Mouse (Mus musculus): ENCODE data around the gene Cd300lf. TPM values are rescaled to one million over a fixed set of nuclear protein-coding genes. Genes with fewer than 3 reads are reported as not detected.

The Cd300lf gene
- polyA plus RNA-seq, 1 experiment from 2014 or later, result not detected

GRCm38 (mm10) chr11:115081373-115081772 is 52.4 kb downstream of the Cd300lf start:
- WGBS, result 61% methylated on average over 3 of the region's 3 CpGs
- H3K27me3 ChIP-seq (replicated peaks), result no peaks in the 10 kb centered on the region; the same call in 1 of the 2 replicates

DNA sequence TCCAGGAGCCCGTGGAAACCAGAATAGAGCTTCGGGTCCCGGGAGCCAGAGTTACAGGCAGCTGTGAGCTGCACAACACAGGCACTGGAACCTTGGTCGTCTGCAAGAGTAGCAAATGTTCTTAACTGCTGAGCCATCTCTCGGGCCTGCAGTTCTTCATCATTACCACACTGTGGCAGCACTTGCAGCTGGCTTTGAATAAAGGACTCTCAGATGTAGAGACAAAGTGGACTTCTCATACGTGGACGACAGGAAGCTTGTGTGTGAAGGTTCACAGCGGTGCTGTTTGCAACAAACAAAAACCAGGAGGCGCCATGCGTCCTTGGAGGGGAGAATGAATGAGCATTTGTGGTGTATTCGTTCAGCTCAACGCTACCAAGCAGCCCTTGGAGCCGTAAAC is 52.9 kb downstream of the Cd300lf start:
- no peak for ATAC-seq (ENCODE audit: low FRiP score, low read depth)
- whole genome bisulfite sequencing, result 39% methylated on average over 13 of the region's 13 CpGs
- Histone ChIP-seq H3K4me2 (replicated peaks) (no peak overlapping the region), H3K36me3 (no peaks in the 10 kb centered on the region), H3K27ac (no peak overlapping the region), H3K9me3 (no peaks in the 10 kb centered on the region), H3K4me3 (no peak overlapping the region), H3K4me1 (peaks cover 12% of the 10 kb centered on the region; the same call in 1 of the 2 replicates), H3K9ac (no peak overlapping the region), H3K27me3 (replicated peaks) (no peaks in the 10 kb centered on the region; the same call in 1 of the 2 replicates)

More at GRCm38 (mm10) chr11:115081373-115081772, 52.4 kb downstream of the Cd300lf start:
- no peak for ATAC-seq (ENCODE audit: low FRiP score, low read depth)
- Histone ChIP-seq H3K9me3 (no peaks in the 10 kb centered on the region), H3K27ac (no peak overlapping the region), H3K4me3 (no peak overlapping the region), H3K4me1 (peaks cover 12% of the 10 kb centered on the region; the same call in 1 of the 2 replicates), H3K9ac (no peak overlapping the region), H3K36me3 (no peaks in the 10 kb centered on the region), H3K4me2 (replicated peaks) (no peak overlapping the region)

DNA sequence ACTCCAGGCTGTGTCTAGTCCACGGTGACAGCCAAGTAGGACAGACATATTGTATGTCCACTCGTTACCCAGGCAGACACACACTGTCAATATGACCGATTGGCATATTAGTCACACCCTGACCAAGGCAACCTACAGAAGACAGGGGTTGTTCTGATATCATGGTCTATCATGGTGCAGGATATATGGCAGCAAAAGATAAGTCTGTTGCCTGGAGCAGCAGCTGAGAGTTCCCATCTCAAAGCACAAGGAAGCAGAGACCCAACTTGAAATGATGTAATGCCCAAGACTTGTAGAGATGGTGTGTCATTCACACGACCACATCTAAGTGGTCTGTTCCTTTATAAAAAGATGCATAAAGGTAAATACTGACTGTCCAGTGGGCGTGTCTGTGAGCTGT is 55.1 kb downstream of the Cd300lf start:
- no peak overlapping the region for H3K4me2 ChIP-seq (replicated peaks)
- no peaks in the 10 kb centered on the region for H3K9me3 ChIP-seq
- 91% methylated on average over 5 of the region's 5 CpGs for WGBS
- no peak overlapping the region for H3K27ac ChIP-seq
- H3K4me1 ChIP-seq, result 0 out of 2 replicates have a peak, but pooled peaks cover under 1% of the 10 kb centered on the region
- peaks cover 4% of the 10 kb centered on the region; the same call in 1 of the 2 replicates for H3K27me3 ChIP-seq (replicated peaks)
- no peaks in the 10 kb centered on the region for H3K36me3 ChIP-seq
- ATAC-seq (ENCODE audit: low FRiP score, low read depth), result no peak
- H3K9ac ChIP-seq, result no peak overlapping the region
- H3K4me3 ChIP-seq, result no peak overlapping the region

GRCm38 (mm10) chr11:115077436-115077835 is 56.4 kb downstream of the Cd300lf start:
- Histone ChIP-seq H3K36me3 (no peaks in the 10 kb centered on the region), H3K9me3 (no peaks in the 10 kb centered on the region), H3K4me3 (no peak overlapping the region), H3K9ac (no peak overlapping the region), H3K4me2 (replicated peaks) (no peak overlapping the region), H3K27me3 (replicated peaks) (peaks cover 14% of the 10 kb centered on the region; the same call in 1 of the 2 replicates), H3K4me1 (no peaks in the 10 kb centered on the region), H3K27ac (no peak overlapping the region)
- no peak for ATAC-seq (ENCODE audit: low FRiP score, low read depth)
- 93% methylated on average over 1 of the region's 1 CpGs for WGBS

DNA sequence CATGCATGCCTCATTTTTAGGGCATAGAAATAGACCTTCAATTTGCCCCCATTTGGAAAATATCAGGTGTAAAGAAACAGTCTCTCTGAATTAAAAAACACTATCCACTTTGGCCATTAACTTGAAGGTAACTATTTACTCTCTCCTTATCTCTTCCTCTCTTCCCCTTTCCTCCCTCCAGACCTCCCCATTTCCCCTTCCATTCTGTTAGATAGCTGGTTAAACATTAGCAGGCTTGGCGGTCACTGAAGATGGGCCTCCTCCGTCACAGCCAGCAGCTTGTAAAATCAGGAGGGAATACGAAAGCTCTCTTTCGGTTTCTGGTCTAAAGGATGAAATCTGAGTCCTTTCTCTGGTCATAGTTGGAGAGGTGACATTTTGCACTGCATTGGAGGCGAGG is 57.9 kb downstream of the Cd300lf start:
- Histone ChIP-seq H3K36me3 (no peaks in the 10 kb centered on the region), H3K27ac (no peak overlapping the region), H3K9ac (no peak overlapping the region), H3K4me2 (replicated peaks) (no peak overlapping the region), H3K4me3 (no peak overlapping the region), H3K9me3 (no peaks in the 10 kb centered on the region), H3K4me1 (peaks cover 14% of the 10 kb centered on the region), H3K27me3 (replicated peaks) (peaks cover 14% of the 10 kb centered on the region; the same call in 1 of the 2 replicates)
- 47% methylated on average over 5 of the region's 5 CpGs for WGBS
- ATAC-seq (ENCODE audit: low FRiP score, low read depth), result no peak

DNA sequence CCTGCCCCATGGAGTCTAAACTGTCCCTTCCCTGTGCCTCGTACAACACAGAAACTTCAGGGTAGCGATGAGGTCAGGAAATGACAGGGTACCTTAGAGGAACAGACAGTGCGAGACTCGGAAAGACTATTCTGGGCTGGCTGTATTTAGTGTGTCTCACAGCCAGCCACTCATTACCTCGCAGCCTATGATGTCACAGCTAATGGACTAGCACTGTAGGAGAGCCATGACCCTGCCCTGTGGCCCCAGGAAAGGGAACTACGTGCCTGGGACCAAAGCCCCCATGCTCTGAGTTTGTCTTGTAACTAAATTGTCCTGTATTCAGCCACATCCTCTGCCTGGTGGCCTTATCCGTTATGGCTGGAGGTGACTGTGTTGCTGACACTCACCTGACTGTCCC is 58.4 kb downstream of the Cd300lf start:
- no peak overlapping the region for H3K27ac ChIP-seq
- no peak overlapping the region for H3K4me2 ChIP-seq (replicated peaks)
- WGBS, result 75% methylated on average over 7 of the region's 7 CpGs
- H3K36me3 ChIP-seq, result no peaks in the 10 kb centered on the region
- H3K9me3 ChIP-seq, result no peaks in the 10 kb centered on the region
- no peak for ATAC-seq (ENCODE audit: low FRiP score, low read depth)
- peaks cover 14% of the 10 kb centered on the region; the same call in 1 of the 2 replicates for H3K27me3 ChIP-seq (replicated peaks)
- no peak overlapping the region for H3K9ac ChIP-seq
- no peak overlapping the region for H3K4me3 ChIP-seq
- peaks cover 18% of the 10 kb centered on the region for H3K4me1 ChIP-seq

DNA sequence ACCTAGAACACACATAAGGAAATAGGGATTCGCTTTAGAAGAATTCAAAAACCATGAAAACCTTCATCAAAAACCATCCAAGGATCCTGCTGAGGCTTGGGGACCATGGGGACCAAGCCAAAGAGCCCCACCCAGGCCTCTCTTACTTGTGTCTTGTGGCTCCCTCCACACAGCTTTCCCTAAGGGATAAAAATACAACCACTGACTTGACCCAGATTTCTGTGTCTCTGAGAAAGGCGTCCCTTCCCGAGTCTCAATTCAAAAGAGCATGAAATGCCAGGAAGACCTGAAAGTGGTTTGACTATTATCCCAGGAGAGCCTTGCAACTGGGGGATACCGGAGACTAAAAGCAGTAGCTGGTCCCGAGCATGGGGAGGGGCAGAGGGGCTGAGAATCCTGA is 60.8 kb downstream of the Cd300lf start:
- no peak for ATAC-seq (ENCODE audit: low FRiP score, low read depth)
- Histone ChIP-seq H3K36me3 (no peaks in the 10 kb centered on the region), H3K27me3 (replicated peaks) (peaks cover 19% of the 10 kb centered on the region), H3K4me1 (peaks cover 18% of the 10 kb centered on the region), H3K9me3 (no peaks in the 10 kb centered on the region), H3K27ac (no peak overlapping the region), H3K4me2 (replicated peaks) (no peak overlapping the region), H3K4me3 (no peak overlapping the region), H3K9ac (no peak overlapping the region)
- WGBS, result 62% methylated on average over 5 of the region's 5 CpGs

- H3K4me2 ChIP-seq (replicated peaks), result peak overlapping the region; percentile 48
- no peak overlapping the region for H3K27ac ChIP-seq
- H3K9ac ChIP-seq, result no peak overlapping the region
- peaks cover 18% of the 10 kb centered on the region for H3K4me1 ChIP-seq
- H3K27me3 ChIP-seq (replicated peaks), result peaks cover 22% of the 10 kb centered on the region
- no peaks in the 10 kb centered on the region for H3K9me3 ChIP-seq
- H3K36me3 ChIP-seq, result no peaks in the 10 kb centered on the region
- WGBS, result 13% methylated on average over 14 of the region's 14 CpGs
- no peak for ATAC-seq (ENCODE audit: low FRiP score, low read depth)
- H3K4me3 ChIP-seq, result no peak overlapping the region
Measured at GRCm38 (mm10) chr11:115071631-115072294, 62.0 kb downstream of the Cd300lf start.

- Histone ChIP-seq H3K9me3 (no peaks in the 10 kb centered on the region), H3K9ac (0 out of 2 replicates have a peak overlapping the region, but pooled peaks have one; percentile 26), H3K27me3 (replicated peaks) (peaks cover 22% of the 10 kb centered on the region), H3K4me1 (peaks cover 18% of the 10 kb centered on the region), H3K36me3 (no peaks in the 10 kb centered on the region), H3K27ac (no peak overlapping the region), H3K4me2 (replicated peaks) (peak overlapping the region; percentile 48), H3K4me3 (no peak overlapping the region)
- ATAC-seq (ENCODE audit: low FRiP score, low read depth), result no peak
- WGBS, result 6% methylated on average over 9 of the region's 9 CpGs
Measured at GRCm38 (mm10) chr11:115071015-115071551, 62.7 kb downstream of the Cd300lf start.

- H3K4me1 ChIP-seq, result peaks cover 13% of the 10 kb centered on the region
- no peaks in the 10 kb centered on the region for H3K36me3 ChIP-seq
- no peak for ATAC-seq (ENCODE audit: low FRiP score, low read depth)
- no peak overlapping the region for H3K4me3 ChIP-seq
- 74% methylated on average over 6 of the region's 6 CpGs for WGBS
- peaks cover 10% of the 10 kb centered on the region; the same call in 1 of the 2 replicates for H3K27me3 ChIP-seq (replicated peaks)
- no peak overlapping the region for H3K9ac ChIP-seq
- no peak overlapping the region for H3K4me2 ChIP-seq (replicated peaks)
- no peak overlapping the region for H3K27ac ChIP-seq
- no peaks in the 10 kb centered on the region for H3K9me3 ChIP-seq
Measured at GRCm38 (mm10) chr11:115066768-115067167, 67.0 kb downstream of the Cd300lf start.

Measured in neural tube, embryonic 12.5 days (tissue).